Mouse (Mus musculus): ENCODE results near the gene Rnf44.

DNA sequence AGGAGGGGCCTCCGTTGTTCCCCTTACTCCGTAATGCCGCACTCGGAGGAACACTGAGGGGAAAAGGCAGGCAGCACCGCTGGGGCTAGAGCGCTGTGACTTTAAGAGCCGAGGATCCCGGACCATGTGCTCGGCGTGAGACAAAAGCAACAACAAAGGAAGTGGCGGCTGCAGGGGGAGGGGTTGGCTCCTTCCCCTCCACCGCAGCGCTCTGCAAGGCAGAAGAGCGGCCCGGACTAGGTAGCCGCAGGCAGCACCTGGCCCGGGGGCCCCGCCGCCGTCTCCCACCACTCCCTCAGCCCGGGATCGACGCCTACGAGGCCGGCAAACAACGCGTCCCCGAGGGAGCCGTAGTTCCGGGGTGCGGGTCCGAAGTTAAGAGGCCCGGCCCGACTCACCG, 6.6 kb downstream of the Rnf44 start:
- TF ChIP-seq CTCF (IDR thresholded peaks at IDR 0.05; ENCODE audit: low read depth) (no peak), EP300 (IDR thresholded peaks at IDR 0.05; ENCODE audit: low read depth) (no peak)
